8 mouse cellular contexts compared by ENCODE assay signal in the genomic region with DNA sequence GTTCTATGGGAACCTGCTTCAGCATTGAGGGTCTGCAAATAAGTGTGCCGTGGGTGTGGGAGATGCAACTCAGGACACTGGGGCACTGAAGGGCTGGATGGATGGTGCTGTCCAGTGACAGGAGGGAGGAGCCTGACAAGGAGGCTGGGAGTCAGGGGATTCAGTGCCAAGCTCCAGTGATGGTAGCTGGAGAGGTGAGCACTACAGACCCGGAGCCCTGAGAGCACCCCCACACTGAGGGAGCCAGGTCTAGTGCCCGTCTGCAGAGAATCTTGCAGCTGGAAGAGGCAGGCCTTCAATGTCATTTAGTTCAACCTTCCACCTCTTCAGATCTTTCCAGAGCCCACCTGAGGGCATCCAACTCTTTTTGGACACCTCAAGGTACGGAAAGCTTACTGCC. TPM values are rescaled to one million over a fixed set of nuclear protein-coding genes. Genes with fewer than 3 reads are reported as not detected.
DNase-seq lines count a peak whose midpoint lies in the region; ATAC-seq lines count a peak whose summit lies in the region.

Dnmt3a (plus strand) TSS at position 156 of the 400 bp plus-strand sequence.

- H3K4me1 ChIP-seq in lung, embryonic 16.5 days (replicated peaks; ENCODE audit: control insufficient read depth, insufficient read depth, low read length), result peaks cover 31% of the 10 kb centered on the region
- peaks cover 32% of the 10 kb centered on the region for H3K4me1 ChIP-seq in intestine, embryonic 16.5 days (ENCODE audit: control insufficient read depth, insufficient read depth, low read length)
- H3K4me1 ChIP-seq in midbrain, embryonic 11.5 days (ENCODE audit: control insufficient read depth, insufficient read depth, low read length), result peaks cover 16% of the 10 kb centered on the region

- no peak for ATAC-seq in lung, embryonic 16.5 days (ENCODE audit: low read depth)
- peak; percentile 6 for ATAC-seq in intestine, embryonic 16.5 days
- ATAC-seq in midbrain, embryonic 11.5 days (ENCODE audit: low FRiP score), result peak; percentile 20

- no peaks in the 10 kb centered on the region for H3K27me3 ChIP-seq in lung, embryonic 16.5 days (ENCODE audit: control insufficient read depth, insufficient read depth, low read depth, low read length)
- H3K27me3 ChIP-seq in intestine, embryonic 16.5 days (replicated peaks; ENCODE audit: control insufficient read depth, insufficient read depth, low read length), result no peaks in the 10 kb centered on the region
- H3K27me3 ChIP-seq in midbrain, embryonic 11.5 days (ENCODE audit: control insufficient read depth, insufficient read depth, low read length), result no peaks in the 10 kb centered on the region

- 16% methylated on average over 4 of the region's 4 CpGs for WGBS in lung, embryonic 16.5 days
- WGBS in intestine, embryonic 16.5 days, result 13% methylated on average over 4 of the region's 4 CpGs
- 22% methylated on average over 4 of the region's 4 CpGs for WGBS in midbrain, embryonic 11.5 days

- no peaks in the 10 kb centered on the region for H3K36me3 ChIP-seq in lung, embryonic 16.5 days (ENCODE audit: control insufficient read depth, insufficient read depth, low read length)
- no peaks in the 10 kb centered on the region for H3K36me3 ChIP-seq in intestine, embryonic 16.5 days (ENCODE audit: control insufficient read depth, insufficient read depth, low read length)
- H3K36me3 ChIP-seq in midbrain, embryonic 11.5 days (ENCODE audit: control insufficient read depth, insufficient read depth, low read length), result no peaks in the 10 kb centered on the region

- peak within 1 kb of the TSS; percentile 96 for H3K27ac ChIP-seq in lung, embryonic 16.5 days (ENCODE audit: low read length)
- peak within 1 kb of the TSS; percentile 97 for H3K27ac ChIP-seq in intestine, embryonic 16.5 days (ENCODE audit: low read length)
- peak within 1 kb of the TSS; percentile 63 for H3K27ac ChIP-seq in midbrain, embryonic 11.5 days (ENCODE audit: low read depth, low read length)

- H3K9me3 ChIP-seq in lung, embryonic 16.5 days (ENCODE audit: control insufficient read depth, low read length), result no peaks in the 10 kb centered on the region
- H3K9me3 ChIP-seq in intestine, embryonic 16.5 days (ENCODE audit: control insufficient read depth, low read length), result no peaks in the 10 kb centered on the region
- no peaks in the 10 kb centered on the region for H3K9me3 ChIP-seq in midbrain, embryonic 11.5 days (ENCODE audit: control insufficient read depth, low read length)

- H3K4me3 ChIP-seq in lung, embryonic 16.5 days (ENCODE audit: low read length), result peak within 1 kb of the TSS; percentile 82
- H3K4me3 ChIP-seq in intestine, embryonic 16.5 days (ENCODE audit: low read length), result peak within 1 kb of the TSS; percentile 84
- peak within 1 kb of the TSS; percentile 90 for H3K4me3 ChIP-seq in midbrain, embryonic 11.5 days (ENCODE audit: low read depth, low read length)

- no peak for DNase-seq in lung, postnatal 14 days
- DNase-seq in cerebellum, adult 11-12 months, result peak; percentile 78
- no peak for DNase-seq in gonadal fat pad, adult 2 months (ENCODE audit: low read depth)
- no peak for DNase-seq in midbrain, embryonic 11.5 days (ENCODE audit: low spot score, missing footprints)
- no peak for DNase-seq in urinary bladder, postnatal 36 days (ENCODE audit: low spot score in 2 of 2)
- no peak for DNase-seq in kidney, postnatal 4 days

- H3K4me2 ChIP-seq in lung, embryonic 16.5 days (ENCODE audit: low read depth, low read length), result peak within 1 kb of the TSS; percentile 85
- H3K4me2 ChIP-seq in intestine, embryonic 16.5 days (ENCODE audit: low read depth, low read length), result peak within 1 kb of the TSS; percentile 81
- peak within 1 kb of the TSS; percentile 85 for H3K4me2 ChIP-seq in midbrain, embryonic 11.5 days

- H3K9ac ChIP-seq in lung, embryonic 16.5 days (ENCODE audit: low read length), result peak within 1 kb of the TSS; percentile 88
- peak within 1 kb of the TSS; percentile 93 for H3K9ac ChIP-seq in intestine, embryonic 16.5 days (ENCODE audit: low read depth, low read length)
- peak within 1 kb of the TSS; percentile 86 for H3K9ac ChIP-seq in midbrain, embryonic 11.5 days (ENCODE audit: low read length)

RNA-seq across cellular contexts. Expression of gene Dnmt3a, which starts in this region (rescaled TPM):
- polyA plus RNA-seq in lung, embryonic 16.5 days (2015; fragmentation: Nextera tagmentation; extraction: Ambion mirVana), result 64.2 and 77.3 TPM in 2 replicates
- polyA plus RNA-seq in gonadal fat pad, adult 2 months (2012; rRNA removed), result 12.0 and 13.2 TPM in 2 replicates
- 52.8 and 53.8 TPM in 2 replicates for polyA plus RNA-seq in intestine, embryonic 16.5 days (2015; fragmentation: Nextera tagmentation; extraction: Ambion mirVana)
- 49.6 and 56.5 TPM in 2 replicates for polyA plus RNA-seq in midbrain, embryonic 11.5 days (2014; fragmentation: Nextera tagmentation; extraction: Ambion mirVana)
